Mouse (Mus musculus) brown adipose tissue, adult 24 weeks (tissue): ENCODE results near the gene Drc7. TPM values are rescaled to one million over a fixed set of nuclear protein-coding genes. Genes with fewer than 3 reads are reported as not detected.
A peak's percentile ranks its signal among the peaks of the same experiment; 100 is the strongest.

Experiments used
- H3K27ac ChIP-seq: fragments of 200-500 bp; replicated peaks from 2 replicates; pipeline ENCODE4 v1.5.1; 2012; ENCODE audit warnings: low read depth, mild to moderate bottlenecking, low read length
- H3K4me1 ChIP-seq: fragments of 200-500 bp; 2 replicates; pipeline ENCODE4 v1.6.1; 2012; ENCODE audit warnings: low read length, mixed read lengths; ENCODE audit not compliant: control insufficient read depth, insufficient read depth, insufficient read length
- H3K4me3 ChIP-seq: fragments of 200-500 bp; 2 replicates; pipeline ENCODE4 v1.5.1; 2012; ENCODE audit warnings: low read depth, mild to moderate bottlenecking, low read length, moderate library complexity; ENCODE audit not compliant: insufficient read depth
- polyA plus RNA-seq: library from polyadenylated mRNA; stranded (reverse); fragments of >200 nt; gene quantifications from 2 replicates; pipeline ENCODE4 v1.2.4, GENCODE M21; 2012; ENCODE audit not compliant: missing spikeins, insufficient read depth, insufficient read length

The Drc7 gene
- polyA plus RNA-seq, 1 experiment: not detected

DNA sequence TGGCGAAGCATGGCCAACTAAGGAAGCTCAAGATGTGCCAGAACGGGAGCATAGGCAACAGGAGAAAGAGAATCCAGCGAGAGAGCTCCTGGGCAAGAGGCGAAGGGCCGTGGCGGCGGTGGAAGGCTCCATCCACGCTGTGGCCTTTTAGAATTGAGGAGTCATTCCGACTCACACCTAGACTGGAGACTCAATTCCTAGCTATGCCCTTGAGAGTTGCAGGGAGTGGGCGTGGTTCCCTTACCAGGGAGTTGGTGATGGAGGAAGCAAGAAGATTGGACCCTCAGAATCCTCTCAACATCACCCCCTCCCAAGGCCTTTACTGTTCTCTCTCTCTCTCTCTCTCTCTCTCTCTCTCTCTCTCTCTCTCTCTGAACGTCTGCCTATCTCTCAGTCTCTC is 26.7 kb downstream of the Drc7 start:
- Histone ChIP-seq H3K4me3 (peak overlapping the region; percentile 81), H3K27ac (no peak overlapping the region), H3K4me1 (no peaks in the 10 kb centered on the region)

DNA sequence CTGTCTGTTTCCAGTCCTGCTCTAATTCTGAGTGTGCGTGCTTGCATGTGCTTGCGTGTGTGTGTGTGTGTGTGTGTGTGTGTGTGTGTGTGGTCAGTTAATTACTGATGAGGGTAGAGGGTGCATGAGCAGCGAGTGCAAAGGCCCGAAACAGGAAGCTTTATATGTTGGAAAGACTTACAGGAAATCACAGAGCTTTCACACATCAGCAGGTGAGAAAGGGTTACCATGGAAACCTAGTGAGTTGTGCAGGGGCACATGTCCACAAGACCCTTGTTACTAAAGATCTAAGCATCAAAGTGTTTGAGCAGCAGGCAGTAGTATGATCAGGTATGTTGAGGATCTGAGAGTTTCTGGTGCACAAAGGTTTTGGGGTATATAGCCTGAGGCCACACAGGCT is 29.4 kb downstream of the Drc7 start:
- Histone ChIP-seq H3K4me1 (no peaks in the 10 kb centered on the region), H3K27ac (no peak overlapping the region), H3K4me3 (no peak overlapping the region)

DNA sequence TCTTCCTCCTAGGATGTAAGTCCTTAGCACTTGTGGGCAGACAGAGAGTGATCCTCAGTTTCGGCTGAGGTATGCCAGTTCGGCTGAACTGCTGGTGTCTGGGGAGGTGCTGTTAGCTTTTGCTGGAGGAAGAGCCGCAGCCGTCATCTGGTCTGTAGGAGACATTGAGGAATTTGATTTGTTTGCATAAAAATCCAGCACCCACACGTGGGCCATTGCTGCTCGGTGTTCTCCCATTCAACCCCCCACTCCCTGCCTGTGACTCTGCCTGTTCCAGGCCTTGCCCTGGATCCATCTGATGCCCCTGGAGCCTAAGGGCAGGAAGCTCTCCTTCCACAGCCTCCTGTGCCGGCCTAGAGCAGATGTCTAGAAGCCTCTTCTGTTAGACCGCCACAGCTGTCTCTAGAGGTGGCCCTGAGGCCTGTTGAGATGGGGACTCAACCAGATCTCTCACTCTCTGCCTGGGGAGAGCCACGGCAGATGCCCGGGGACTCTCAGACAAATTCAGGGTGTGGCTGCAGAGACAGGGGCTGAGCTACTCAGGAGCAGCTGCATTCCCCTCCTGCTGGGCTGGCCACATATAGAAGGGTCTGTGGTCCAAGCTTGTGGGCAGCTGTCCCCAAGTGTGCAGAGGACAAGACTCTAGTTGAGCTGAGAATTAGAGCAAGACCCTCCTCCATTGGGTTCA is 30.0 kb downstream of the Drc7 start:
- Histone ChIP-seq H3K4me3 (no peak overlapping the region), H3K27ac (no peak overlapping the region), H3K4me1 (no peaks in the 10 kb centered on the region)

DNA sequence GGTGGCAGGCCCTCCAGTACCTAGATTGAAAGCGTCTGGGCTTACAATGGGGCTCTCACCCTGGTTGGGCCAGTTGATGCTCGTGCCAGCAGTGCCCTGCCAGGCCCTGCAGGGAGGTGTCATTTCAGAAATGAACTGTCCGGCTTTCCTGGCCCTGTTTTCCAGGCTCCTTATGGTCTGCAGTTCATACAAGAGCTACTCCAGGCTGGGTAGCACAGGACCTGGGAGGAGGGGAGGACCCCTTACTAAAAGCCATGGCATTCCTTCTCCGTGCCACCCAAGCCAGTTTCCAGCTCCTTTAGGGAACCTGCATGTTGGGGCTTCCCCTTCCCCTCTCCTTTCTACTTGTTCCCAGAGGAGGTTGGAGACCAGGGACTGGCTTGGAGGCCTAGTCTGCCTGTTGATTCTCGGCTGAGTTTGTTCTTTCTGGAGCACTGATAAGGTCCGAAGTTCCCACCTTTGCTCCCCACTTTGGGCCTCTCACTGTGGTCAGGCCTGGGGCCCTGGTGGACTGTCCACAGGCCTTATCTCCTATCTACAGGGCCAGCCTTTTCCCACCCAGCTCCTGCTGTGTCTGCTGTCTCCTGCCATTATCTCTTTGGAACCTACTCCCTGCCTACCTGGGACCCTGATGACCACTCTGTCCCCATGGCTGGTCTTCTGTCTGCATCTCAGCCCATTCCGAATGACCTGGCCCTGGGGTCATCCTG is 30.7 kb downstream of the Drc7 start:
- H3K4me1 ChIP-seq: no peaks in the 10 kb centered on the region

DNA sequence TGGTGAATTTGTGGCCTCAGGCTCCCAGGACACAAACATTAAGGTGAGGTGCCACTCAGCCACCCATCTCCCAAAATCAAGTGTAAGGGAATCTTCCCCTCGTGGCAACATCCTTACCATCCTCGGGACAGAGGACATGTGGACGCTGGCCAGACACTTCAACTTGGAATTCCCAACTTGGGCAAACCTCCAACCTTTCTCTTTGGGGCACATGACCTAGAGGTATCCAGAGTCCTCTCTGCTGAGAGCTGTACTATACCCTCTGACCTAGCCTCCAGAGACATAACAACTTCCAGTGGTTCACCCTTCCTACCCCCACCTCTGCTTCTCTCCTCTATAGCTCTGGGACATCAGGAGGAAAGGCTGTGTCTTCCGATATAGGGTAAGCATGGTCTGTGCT is 38.7 kb downstream of the Drc7 start:
- no peak overlapping the region for H3K27ac ChIP-seq
- no peak overlapping the region for H3K4me3 ChIP-seq

More for the DNA sequence above, 30.7 kb downstream of the Drc7 start:
- Histone ChIP-seq H3K27ac (no peak overlapping the region), H3K4me3 (no peak overlapping the region)

DNA sequence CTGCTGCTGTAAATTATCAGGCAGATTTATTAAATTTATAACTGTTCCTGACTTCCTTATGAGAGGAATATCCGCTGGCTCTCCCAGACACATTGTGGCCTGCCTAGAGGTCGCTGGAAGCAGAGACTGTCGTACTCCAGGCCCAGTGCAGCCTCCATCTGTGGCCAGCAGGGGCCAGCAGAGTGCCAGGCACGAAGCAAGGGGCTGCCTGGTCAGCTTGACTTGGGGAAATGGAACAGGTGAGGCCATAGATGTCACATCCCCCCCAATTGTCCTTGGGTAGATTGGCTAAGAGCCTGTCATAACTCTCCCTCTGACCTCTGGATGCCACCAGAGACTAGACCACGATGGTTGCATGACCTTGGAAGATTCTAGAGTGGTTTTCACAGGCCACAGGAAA is 44.1 kb downstream of the Drc7 start:
- no peak overlapping the region for H3K27ac ChIP-seq
- no peaks in the 10 kb centered on the region for H3K4me1 ChIP-seq

More for the DNA sequence above, 38.7 kb downstream of the Drc7 start:
- no peaks in the 10 kb centered on the region for H3K4me1 ChIP-seq

DNA sequence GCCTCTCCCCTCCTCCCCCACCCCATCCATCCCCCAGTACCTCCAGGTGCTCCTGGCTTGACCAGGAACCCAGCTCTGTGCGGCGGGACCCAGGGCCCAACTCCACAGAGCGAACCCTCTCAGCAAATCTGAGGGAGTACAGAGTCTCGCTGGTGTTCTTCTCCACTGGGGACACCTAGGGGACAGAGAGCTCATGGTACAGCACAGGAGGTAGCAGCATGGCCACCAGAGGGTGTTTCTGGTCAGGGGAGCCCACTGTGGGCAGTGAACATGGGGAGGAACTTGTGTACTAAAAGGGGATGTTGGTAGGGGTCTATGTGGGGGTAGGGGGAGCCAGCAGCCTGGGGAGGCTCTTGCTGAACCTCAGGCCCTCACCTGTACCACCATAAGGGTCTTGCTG is 47.1 kb downstream of the Drc7 start:
- Histone ChIP-seq H3K27ac (no peak overlapping the region), H3K4me3 (no peak overlapping the region), H3K4me1 (no peaks in the 10 kb centered on the region)

More for the DNA sequence above, 44.1 kb downstream of the Drc7 start:
- no peak overlapping the region for H3K4me3 ChIP-seq

DNA sequence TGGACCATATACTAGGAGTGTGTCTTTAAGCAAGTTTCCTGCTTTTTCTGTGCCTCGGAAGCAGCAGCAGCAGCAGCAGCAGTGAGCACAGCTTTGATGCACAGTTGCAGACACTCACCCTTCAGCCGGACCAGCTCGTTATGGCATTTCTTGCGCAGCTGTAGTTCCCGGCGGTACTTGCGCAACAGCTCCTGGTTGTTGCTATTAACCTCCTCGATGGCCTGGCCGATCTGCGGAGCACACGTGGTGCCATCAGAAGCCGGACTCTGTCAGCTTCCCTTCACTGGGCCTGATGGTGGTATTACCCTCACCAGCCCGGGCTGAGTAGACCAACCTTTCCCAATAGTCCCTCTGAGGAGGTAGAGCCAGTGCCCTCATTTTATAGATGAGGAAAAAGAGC is 52.4 kb downstream of the Drc7 start:
- no peak overlapping the region for H3K27ac ChIP-seq
- H3K4me3 ChIP-seq: no peak overlapping the region
- no peaks in the 10 kb centered on the region for H3K4me1 ChIP-seq

DNA sequence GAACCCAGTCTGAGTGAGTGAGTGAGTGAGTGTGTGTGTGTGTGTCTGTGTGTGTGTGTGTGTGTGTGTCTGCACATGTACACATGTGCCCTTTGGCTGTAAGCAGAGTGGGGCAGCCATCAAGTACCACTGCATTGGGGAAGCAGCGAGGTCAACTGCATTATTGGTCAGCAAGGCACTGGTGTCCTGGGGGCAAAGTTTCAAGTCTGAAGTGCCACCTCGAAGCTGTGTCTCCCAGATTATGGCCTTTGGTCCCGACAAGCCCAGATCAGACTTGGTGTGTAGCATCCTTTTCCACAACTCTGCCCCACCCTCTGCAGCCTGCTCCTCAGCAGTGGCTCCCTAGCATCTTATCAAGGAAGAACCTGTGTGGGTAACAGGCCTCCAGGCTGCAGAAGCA is 57.7 kb downstream of the Drc7 start:
- no peak overlapping the region for H3K4me3 ChIP-seq
- no peak overlapping the region for H3K27ac ChIP-seq
- no peaks in the 10 kb centered on the region for H3K4me1 ChIP-seq

DNA sequence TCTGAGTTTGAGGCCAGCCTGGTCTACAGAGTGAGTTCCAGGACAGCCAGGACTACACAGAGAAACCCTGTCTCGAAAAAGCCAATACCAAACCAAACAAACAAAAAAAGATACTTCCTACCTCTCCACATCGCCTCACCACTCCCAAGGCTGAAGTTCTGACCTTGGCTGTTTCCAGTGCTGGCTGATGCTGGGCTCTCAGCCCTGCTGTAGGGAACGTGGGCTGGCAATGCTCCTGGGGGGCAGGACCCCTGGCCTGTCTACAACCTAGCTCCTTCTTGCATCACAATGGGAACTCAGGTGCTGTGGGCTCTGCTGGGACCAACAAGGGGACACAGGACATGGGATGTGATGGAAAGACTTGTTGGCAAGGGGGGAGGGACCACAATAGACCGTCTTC is 58.2 kb downstream of the Drc7 start:
- Histone ChIP-seq H3K4me1 (no peaks in the 10 kb centered on the region), H3K4me3 (no peak overlapping the region), H3K27ac (no peak overlapping the region)

DNA sequence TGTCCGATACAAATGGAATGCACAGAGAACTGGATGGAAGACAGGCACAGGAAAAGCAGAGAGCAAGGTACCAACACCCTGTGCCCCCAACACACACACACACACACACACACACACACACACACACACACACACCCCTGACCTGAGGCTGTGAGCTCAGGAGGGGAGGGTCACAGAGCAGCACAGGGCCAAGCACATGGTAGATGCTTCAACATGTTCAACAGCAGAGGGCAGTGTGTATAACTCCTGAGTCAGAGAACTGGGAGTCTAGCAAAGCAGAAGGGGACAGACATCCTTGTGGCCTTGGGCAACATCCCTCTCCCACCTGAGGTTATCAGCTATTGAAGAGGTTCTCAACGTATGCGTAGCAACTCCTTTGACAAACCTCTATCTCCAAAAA is 58.8 kb downstream of the Drc7 start:
- no peaks in the 10 kb centered on the region for H3K4me1 ChIP-seq
- H3K4me3 ChIP-seq: no peak overlapping the region
- no peak overlapping the region for H3K27ac ChIP-seq

DNA sequence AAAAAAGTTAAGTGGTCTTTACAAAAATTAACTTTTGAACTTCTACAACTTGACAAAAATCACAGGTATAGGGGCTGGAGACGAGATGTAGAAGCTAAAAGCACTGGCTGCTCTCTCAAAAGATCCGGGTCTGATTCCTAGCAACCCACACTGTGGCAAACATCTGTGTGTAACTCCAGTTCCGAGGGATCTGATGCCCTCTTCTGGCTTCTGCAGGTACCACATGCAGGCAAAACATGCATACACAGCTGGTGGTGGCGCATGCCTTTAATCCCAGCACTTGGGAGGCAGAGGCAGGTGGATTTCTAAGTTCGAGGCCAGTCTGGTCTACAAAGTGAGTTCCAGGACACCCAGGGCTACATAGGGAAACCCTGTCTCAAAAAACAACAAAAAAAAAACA is 68.6 kb downstream of the Drc7 start:
- Histone ChIP-seq H3K4me3 (no peak overlapping the region), H3K4me1 (0 out of 2 replicates have a peak, but pooled peaks cover 3% of the 10 kb centered on the region), H3K27ac (no peak overlapping the region)

DNA sequence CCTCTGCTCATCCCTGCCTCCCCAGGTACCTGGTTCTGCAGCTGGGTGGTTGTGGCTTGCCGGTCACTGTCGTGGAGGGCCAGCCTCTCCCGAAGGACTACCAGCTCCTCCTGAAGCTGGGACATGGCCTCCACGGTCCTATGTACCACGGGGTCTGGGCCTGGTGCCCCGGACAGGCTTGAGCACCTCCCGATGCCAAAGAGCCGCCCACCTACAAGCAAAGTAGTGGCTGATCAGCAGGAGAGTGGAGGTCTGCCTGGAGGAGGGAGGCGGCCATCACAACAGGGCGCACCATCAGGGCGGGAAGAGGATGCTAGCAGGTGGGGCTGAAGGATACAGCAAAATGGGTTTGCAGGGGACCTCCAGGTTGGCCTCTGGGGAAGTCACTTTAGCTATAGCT is 71.6 kb downstream of the Drc7 start:
- no peak overlapping the region for H3K27ac ChIP-seq
- H3K4me3 ChIP-seq: no peak overlapping the region
- peaks cover 24% of the 10 kb centered on the region for H3K4me1 ChIP-seq

DNA sequence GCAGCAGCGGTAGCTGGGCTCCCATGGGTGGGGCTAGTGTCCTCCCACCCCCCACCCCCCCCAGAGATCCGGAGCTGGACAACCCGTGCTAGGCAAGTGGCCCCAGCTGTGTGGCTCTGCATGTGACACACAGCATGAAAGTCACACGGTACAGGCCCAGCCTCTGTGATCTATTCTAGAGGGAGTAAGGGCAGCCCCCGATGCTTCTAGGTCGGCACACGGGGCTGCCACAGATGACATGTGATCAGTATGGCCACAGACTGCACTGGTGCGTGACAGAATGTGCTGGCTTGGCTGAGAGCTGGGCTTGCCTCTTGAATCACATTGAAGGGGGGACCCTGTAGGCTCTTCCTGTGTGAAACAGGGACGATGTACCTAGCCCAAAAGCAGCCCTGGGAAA is 72.8 kb downstream of the Drc7 start:
- no peak overlapping the region for H3K27ac ChIP-seq

More for the DNA sequence above, 72.8 kb downstream of the Drc7 start:
- no peak overlapping the region for H3K4me3 ChIP-seq
- H3K4me1 ChIP-seq: peaks cover 33% of the 10 kb centered on the region
